Mouse (Mus musculus): ENCODE results near the gene Gm17490.

The Gm17490 gene

DNA sequence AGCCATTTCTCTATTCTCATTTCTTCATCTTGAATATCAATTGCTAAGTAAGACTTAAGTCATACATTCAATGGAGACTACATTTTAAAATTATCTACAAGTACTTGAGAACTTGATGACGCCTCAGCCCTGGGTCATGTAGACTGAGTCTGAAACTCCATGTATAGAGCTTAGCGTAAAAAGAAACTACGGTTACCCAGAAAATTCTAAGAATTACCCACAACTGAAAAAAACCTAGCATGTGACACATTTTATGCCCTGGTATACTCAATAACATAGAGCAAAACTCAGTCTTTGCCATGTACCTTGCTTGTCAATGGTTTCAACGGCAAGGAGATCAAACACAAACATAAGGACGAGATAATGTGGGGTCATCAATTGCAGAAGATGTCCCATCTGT, at the start of gene Gm17490:
Gm17490 (minus strand) TSS at position 375 of the 400 bp plus-strand sequence.
- DNase-seq (ENCODE audit: low read depth, low spot score) = no peak

- DNase-seq (ENCODE audit: low read depth, low spot score) = no peak
These were observed 46.1 kb upstream of the Gm17490 start for GRCm38 (mm10) chr2:11672144-11672543.

GRCm38 (mm10) chr2:11665326-11665725, 39.3 kb upstream of the Gm17490 start:
- peak; percentile 52 for DNase-seq (ENCODE audit: low read depth, low spot score)

DNA sequence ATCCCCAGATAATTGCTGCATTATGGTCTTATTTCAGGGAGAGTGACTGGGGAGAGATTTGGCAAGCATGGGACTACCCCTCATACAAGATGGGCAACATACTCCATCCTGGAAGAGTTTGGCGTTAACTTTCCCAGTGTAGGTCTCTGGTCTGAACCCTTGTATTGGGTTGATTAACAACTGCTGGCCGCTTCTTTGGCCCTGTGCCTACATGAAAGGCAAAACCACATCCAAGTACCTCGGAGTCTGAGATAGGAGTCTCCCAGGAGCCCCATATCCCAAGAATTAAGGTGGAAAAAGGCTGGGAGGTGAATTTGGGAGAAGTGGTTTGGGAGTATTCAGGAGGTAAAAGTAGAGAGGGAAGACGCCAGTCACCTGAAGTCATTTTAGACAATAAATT, 38.7 kb upstream of the Gm17490 start:
- DNase-seq (ENCODE audit: low read depth, low spot score) = no peak

DNA sequence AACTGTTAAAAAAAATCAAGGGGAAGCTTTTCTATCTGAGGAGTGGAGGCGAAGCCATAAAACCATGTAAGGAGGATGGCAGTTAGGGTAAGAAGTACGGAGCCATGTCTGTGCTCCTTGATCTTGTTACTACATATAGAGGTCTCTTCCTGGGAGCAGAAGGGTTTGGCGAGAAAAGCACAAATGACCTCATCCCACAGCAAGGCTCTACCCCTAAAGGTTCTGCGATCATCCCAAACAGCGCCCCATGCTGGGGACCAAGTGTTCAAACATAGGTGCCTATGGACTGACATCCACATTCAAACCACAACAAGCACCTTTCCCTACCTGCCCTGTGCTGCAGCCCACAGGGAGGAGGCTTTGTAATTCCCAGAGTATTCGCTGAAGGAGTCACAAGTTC, 38.3 kb upstream of the Gm17490 start:
- DNase-seq (ENCODE audit: low read depth, low spot score) = no peak

DNA sequence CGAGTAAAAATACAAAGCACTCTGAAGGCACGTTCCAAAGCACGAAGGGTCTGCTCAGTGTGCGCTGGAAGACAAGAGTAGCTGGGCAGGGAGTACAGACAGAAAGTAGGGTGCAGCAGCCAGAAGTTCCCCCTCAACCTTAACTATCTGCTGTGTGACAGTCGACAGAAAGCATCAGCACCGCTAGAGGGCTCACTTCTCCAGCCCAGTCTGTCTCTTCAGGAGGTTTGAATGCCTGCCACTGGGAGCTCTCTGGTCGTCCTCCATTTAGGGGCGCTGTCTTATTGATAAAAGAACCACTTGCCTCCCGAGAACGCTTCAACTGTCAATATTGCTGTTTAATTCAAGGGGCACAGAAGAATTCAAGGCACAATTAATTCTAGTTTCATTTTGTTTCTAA, 37.9 kb upstream of the Gm17490 start:
- DNase-seq (ENCODE audit: low read depth, low spot score) = peak; percentile 77

GRCm38 (mm10) chr2:11662907-11663230, 36.8 kb upstream of the Gm17490 start:
- no peak for DNase-seq (ENCODE audit: low read depth, low spot score)

GRCm38 (mm10) chr2:11662143-11662906, 36.3 kb upstream of the Gm17490 start:
- no peak for DNase-seq (ENCODE audit: low read depth, low spot score)

DNA sequence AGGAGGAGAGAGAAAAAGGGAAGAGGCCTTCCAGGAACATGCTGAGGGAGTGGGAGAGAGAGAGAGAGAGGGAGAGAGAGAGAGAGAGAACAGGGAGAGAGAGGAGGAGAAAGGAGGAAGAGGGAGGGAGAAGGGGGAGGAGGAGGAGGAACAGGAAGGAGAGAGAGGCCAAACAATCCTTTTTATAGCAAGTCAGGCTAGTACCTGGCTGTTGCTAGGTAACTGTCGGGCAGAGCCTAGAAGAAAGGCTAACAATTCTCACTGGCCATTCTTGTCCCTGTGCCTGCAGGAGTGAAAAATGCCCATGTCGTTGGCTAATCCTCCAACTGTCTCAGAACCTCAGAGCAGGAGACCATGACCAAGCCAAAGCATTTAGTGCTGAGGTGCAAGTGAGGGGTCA, 33.2 kb upstream of the Gm17490 start:
- DNase-seq (ENCODE audit: low read depth, low spot score) = no peak

- DNase-seq (ENCODE audit: low read depth, low spot score) = no peak
These were observed 31.5 kb upstream of the Gm17490 start for GRCm38 (mm10) chr2:11657581-11657980.

DNA sequence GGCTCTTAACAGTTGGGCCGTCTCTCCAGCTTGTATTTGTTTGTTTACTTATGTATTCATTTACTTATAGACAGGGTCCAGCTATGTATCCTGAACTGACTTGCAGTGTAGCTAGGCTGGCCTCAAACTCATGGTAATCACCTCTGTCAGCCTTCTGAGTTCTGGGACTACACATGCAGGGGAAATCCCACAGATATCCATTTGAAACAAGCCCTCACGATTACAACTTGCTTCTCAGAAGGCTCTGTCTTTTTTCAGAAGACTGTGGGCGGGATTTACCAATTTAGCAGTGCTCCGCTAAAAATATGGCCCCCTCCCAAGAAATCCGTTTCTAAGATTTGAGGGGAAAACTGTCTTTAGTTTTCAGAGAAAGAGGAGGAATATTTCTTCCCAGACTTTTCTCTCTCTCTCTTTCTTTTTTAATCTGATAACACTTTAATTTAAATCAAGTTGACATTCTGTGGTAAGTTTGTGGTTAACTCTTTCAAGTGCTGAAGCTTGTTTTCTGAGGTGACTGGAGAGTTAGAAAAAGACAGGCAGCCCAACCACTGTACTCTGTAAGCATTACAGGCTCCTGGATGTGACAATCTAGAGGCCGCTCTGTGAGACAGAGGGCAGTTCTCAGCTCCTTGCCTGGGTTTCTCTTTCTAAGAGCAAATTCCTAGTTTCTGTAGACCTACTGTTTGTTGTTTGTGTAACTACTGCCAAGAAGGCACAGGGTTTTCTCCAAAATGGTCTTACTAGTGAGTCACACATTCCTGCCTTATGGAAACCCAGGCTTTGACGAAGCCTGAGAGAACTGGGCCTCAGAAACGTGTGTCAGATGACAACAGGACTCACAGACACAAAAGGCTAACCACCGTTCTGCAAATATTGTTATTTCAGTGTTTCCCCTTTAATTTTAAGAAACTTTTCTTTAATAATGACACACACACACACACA, 29.2 kb upstream of the Gm17490 start:
- DNase-seq (ENCODE audit: low read depth, low spot score) = no peak

DNA sequence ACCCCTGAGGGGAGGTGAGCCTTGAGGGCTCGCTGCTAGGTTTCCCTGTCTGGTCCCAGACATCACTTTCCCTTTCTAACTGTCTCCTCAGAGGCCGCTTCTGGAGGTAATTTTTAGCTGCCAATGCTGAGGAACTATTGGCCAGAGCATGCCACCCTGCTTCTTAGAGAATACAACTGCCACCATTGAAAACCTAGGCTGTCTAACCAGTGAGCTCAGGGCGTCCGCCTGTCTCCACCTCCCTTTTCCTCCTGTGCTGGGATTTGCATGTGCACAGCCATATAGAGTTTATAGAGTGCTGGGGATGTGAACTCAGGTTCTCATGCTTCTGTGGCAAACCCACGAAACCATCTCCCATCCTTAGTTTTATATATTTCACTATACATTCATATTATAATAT, 27.7 kb upstream of the Gm17490 start:
- no peak for DNase-seq (ENCODE audit: low read depth, low spot score)

GRCm38 (mm10) chr2:11653330-11653729, 27.3 kb upstream of the Gm17490 start:
- no peak for DNase-seq (ENCODE audit: low read depth, low spot score)

DNA sequence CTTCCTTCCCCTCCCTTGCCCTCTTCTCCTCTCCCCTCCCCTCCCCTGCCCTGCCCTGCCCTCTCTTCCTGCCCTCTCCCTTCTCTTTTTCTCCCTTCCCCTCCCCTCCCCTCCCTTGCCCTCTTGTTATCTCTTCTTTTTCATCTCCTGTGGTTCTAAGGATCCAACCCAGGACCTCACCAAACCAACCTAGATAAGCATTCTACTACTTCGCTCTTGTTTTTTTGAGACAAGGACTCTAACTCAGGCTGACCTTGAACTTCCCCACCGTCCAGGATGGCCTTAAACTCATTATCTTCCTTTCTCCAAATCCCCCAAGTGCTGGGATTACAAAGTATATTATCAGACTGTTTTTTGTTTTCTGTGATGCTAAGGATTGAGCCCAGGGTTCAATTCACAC, 26.7 kb upstream of the Gm17490 start:
- no peak for DNase-seq (ENCODE audit: low read depth, low spot score)

DNA sequence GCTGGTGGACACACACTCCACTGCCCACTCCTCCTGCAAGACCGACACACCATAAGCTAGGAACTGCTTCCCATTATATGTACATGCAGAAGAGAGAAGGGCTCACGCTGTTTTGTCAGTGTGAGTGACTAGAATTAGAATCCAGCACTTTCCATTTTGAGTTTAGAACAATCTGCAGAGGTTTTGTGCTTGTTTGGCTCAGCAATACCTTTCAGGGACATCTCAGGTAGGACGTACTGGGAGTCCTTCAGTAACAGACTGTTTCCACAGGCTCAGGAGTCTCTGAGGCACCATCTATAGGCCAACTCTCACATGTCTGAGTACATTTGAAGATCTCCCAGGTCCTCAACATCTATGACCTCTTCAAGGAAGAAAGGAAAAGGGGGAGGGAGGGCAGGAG, 26.1 kb upstream of the Gm17490 start:
- DNase-seq (ENCODE audit: low read depth, low spot score) = no peak

- DNase-seq (ENCODE audit: low read depth, low spot score) = no peak
These were observed 25.4 kb upstream of the Gm17490 start for GRCm38 (mm10) chr2:11651476-11651875.

- DNase-seq (ENCODE audit: low read depth, low spot score) = no peak
These were observed 19.2 kb upstream of the Gm17490 start for GRCm38 (mm10) chr2:11645297-11645696.

GRCm38 (mm10) chr2:11644057-11644456, 18.0 kb upstream of the Gm17490 start:
- DNase-seq (ENCODE audit: low read depth, low spot score) = no peak

- no peak for DNase-seq (ENCODE audit: low read depth, low spot score)
These were observed 16.4 kb upstream of the Gm17490 start, which contains the start of gene Il2ra for GRCm38 (mm10) chr2:11642451-11642941. TSS of gene Il2ra (plus strand) at chr2:11642807.

DNA sequence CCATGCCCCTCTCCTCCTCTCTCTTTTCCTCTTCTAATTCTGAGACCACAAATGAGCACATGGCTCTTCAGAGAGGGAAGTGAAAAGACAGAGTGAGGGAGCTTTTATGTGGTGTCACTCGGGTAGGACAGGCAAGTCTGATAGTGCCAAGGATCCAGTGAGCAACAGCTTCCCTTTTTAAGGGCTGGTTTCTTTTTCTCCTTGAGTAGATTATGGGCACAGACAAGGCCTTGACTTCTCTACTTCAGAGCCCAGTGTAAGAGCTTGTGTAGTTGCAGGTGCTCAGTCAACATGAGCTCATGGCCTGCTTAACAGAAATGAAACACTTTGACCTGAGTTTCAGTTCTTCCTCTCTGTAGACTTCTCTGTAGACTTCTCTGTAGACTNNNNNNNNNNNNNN, 11.1 kb upstream of the Gm17490 start:
- DNase-seq (ENCODE audit: low read depth, low spot score) = peak; percentile 33

DNA sequence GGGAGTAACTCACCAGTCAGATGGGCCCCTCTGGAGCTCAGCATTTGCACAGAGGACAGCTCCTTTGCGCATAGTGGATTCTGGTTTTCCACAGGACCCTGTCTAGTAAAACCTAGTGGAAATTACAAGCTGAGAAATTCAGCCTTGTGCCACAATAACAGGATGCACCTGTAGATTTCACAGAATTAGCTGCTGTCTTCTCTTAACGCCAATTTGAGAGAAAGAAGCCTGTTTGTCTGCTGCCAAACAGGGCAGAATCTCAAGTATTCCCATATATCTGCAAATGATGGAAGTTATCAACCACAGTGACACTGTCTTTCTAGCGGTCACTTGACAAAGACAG, 10.0 kb upstream of the Gm17490 start:
- no peak for DNase-seq (ENCODE audit: low read depth, low spot score)

DNA sequence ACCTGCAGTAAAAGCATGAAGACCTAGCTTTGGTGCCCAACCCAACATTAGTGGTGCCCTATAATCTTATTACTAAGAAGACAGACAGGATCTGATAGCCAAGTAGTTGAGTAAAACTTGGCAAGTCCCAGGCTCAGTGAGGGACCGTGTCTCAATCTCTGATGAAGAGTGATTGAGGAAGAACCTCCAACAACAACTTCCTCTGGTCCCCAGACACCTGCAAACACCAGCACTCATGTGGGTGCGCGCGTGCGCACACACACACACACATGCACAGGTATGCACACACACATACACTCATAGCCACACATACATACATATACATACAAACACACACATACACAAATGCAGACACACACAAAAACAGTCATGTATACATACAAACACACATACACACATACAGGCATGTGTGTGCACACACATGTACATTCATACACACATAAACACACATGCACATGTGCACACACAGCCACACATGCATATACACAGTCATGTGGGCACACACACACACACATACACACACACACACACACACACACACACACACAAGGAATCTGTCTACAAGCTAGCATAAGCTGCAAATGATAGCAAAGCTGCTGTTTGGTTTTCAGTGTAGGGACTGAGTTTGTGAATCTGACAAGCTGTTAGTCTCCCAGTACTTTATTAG, 9.5 kb upstream of the Gm17490 start:
- no peak for DNase-seq (ENCODE audit: low read depth, low spot score)

Data from skeletal muscle tissue, adult 2 months (tissue).